Mouse (Mus musculus): Measurements from ENCODE around the gene Rhof.
A peak's percentile ranks its signal among the peaks of the same experiment; 100 is the strongest.

Rhof gene

GRCm38 (mm10) chr5:123104769-123105168, 27.7 kb downstream of the Rhof start:
- no peak for DNase-seq

GRCm38 (mm10) chr5:123103556-123103955, 28.9 kb downstream of the Rhof start:
- DNase-seq, result peak; percentile 91

GRCm38 (mm10) chr5:123102376-123102775, 30.1 kb downstream of the Rhof start:
- no peak for DNase-seq

- DNase-seq, result peak; percentile 62
Observed at GRCm38 (mm10) chr5:123098487-123098886, 34.0 kb downstream of the Rhof start.

GRCm38 (mm10) chr5:123096299-123096698, 36.2 kb downstream of the Rhof start:
- DNase-seq, result peak; percentile 60

- DNase-seq, result peak; percentile 72
Observed at GRCm38 (mm10) chr5:123094238-123094991, 38.1 kb downstream of the Rhof start.

- peak; percentile 80 for DNase-seq
Observed at GRCm38 (mm10) chr5:123093077-123093633, 39.3 kb downstream of the Rhof start.

GRCm38 (mm10) chr5:123090560-123091306, 41.8 kb downstream of the Rhof start:
- DNase-seq, result no peak

- no peak for DNase-seq
Observed at GRCm38 (mm10) chr5:123088784-123089183, 43.7 kb downstream of the Rhof start.

- no peak for DNase-seq
Observed at GRCm38 (mm10) chr5:123086501-123086900, 46.0 kb downstream of the Rhof start.

GRCm38 (mm10) chr5:123083340-123084050, 49.0 kb downstream of the Rhof start:
- no peak for DNase-seq

GRCm38 (mm10) chr5:123080510-123080909, 52.0 kb downstream of the Rhof start:
- DNase-seq, result no peak

- peak; percentile 50 for DNase-seq
Observed at GRCm38 (mm10) chr5:123080041-123080440, 52.5 kb downstream of the Rhof start.

- DNase-seq, result no peak
Observed at GRCm38 (mm10) chr5:123079568-123079967, 52.9 kb downstream of the Rhof start.

- DNase-seq, result no peak
Observed at GRCm38 (mm10) chr5:123076419-123077281, 55.8 kb downstream of the Rhof start.

- peak; percentile 92 for DNase-seq
Observed at GRCm38 (mm10) chr5:123075576-123076418, 56.7 kb downstream of the Rhof start.

- no peak for DNase-seq
Observed at GRCm38 (mm10) chr5:123068714-123069113, 63.8 kb downstream of the Rhof start.

- no peak for DNase-seq
Observed at GRCm38 (mm10) chr5:123068115-123068514, 64.4 kb downstream of the Rhof start, which contains the start of gene Tmem120b. Tmem120b (plus strand) TSS chr5:123068415.

- peak; percentile 59 for DNase-seq
Observed at GRCm38 (mm10) chr5:123067395-123067995, 65.0 kb downstream of the Rhof start.

- DNase-seq, result peak; percentile 70
Observed at GRCm38 (mm10) chr5:123064207-123064606, 68.3 kb downstream of the Rhof start.

- no peak for DNase-seq
Observed at GRCm38 (mm10) chr5:123063141-123063540, 69.4 kb downstream of the Rhof start.
